ENCODE assay signal across 22 mouse cellular contexts in genomic region chr14:31171821-31172220, GRCm38 (mm10). TPM values are rescaled to one million over a fixed set of nuclear protein-coding genes. Genes with fewer than 3 reads are reported as not detected.
"Had no signal": no experiment of that assay in that cellular context is flagged by ENCODE, and none has a peak within 500 bp of the region (broad histone marks: within the 10 kb centered on the region; RNA-seq: fewer than 3 reads in every experiment).

No protein-coding gene starts in this region.

- H3K27me3 ChIP-seq: kidney, embryonic 15.5 days; limb, embryonic 13.5 days; midbrain, embryonic 13.5 days; neural tube, embryonic 13.5 days had no signal

- DNase-seq: kidney, postnatal 10 days; layer of hippocampus, adult 9-11 months; liver; liver, postnatal 0 days; lung, embryonic 14.5 days; retina, postnatal 1 day; right cerebral cortex, postnatal 25 days; spleen, adult 18-20 months; thymus, adult 18-20 months; thymus, postnatal 36 days had no signal

- H3K4me2 ChIP-seq: kidney, embryonic 15.5 days; limb, embryonic 13.5 days; lung, embryonic 14.5 days; midbrain, embryonic 13.5 days; neural tube, embryonic 13.5 days had no signal

- H3K27ac ChIP-seq: kidney, embryonic 15.5 days; limb, embryonic 10.5 days; limb, embryonic 13.5 days; liver, embryonic 14.5 days; midbrain, embryonic 10.5 days had no signal

- H3K9me3 ChIP-seq: kidney, embryonic 15.5 days; limb, embryonic 10.5 days; limb, embryonic 13.5 days; megakaryocyte, embryonic 14.5 days; midbrain, embryonic 10.5 days; midbrain, embryonic 13.5 days; neural tube, embryonic 13.5 days had no signal

- H3K9ac ChIP-seq: kidney, embryonic 15.5 days; limb, embryonic 13.5 days; liver, embryonic 14.5 days; liver, postnatal 0 days; lung, embryonic 14.5 days; midbrain, embryonic 13.5 days; neural tube, embryonic 13.5 days had no signal

- ATAC-seq: midbrain, embryonic 16.5 days had no signal

- H3K4me3 ChIP-seq: kidney, embryonic 15.5 days; limb, embryonic 10.5 days; limb, embryonic 13.5 days; midbrain, embryonic 10.5 days; midbrain, embryonic 13.5 days; myocyte; neural tube, embryonic 13.5 days had no signal

RNA-seq across cellular contexts. Expression of gene Stab1, which starts 3.4 kb away (rescaled TPM):
- total RNA-seq: monocyte, adult 5-6 weeks had no signal

RNA-seq across cellular contexts. Expression of gene Tnnc1, which starts 36.3 kb away (rescaled TPM):
- total RNA-seq: monocyte, adult 5-6 weeks; neutrophil, adult 5-6 weeks had no signal

RNA-seq across cellular contexts. Expression of gene Nt5dc2, which starts 41.0 kb away (rescaled TPM):
- total RNA-seq: monocyte, adult 5-6 weeks had no signal
